Mouse (Mus musculus) liver, embryonic 18 days (tissue): Measurements from ENCODE around the gene Cyp2j12. TPM values are rescaled to one million over a fixed set of nuclear protein-coding genes. Genes with fewer than 3 reads are reported as not detected.

Experiments used
- polyA plus RNA-seq: library from polyadenylated mRNA; depleted of rRNA; stranded (reverse); fragments of >200 nt; gene quantifications from 2 replicates; pipeline ENCODE4 v1.2.3, GENCODE M21; 2012; rRNA removed

Cyp2j12 gene
- polyA plus RNA-seq = not detected in 2 replicates

GRCm38 (mm10) chr4:96140732-96141467 is at the start of gene Cyp2j12:
Gene Cyp2j12, minus strand, starts transcription at chr4:96141152.

GRCm38 (mm10) chr4:96077261-96078125 is 63.5 kb downstream of the Cyp2j12 start, which contains the start of gene Cyp2j13:
Gene Cyp2j13, minus strand, starts transcription at chr4:96077546.

Other genes starting within 250 kb of the Cyp2j12 start
- 11.1 and 11.3 TPM in 2 replicates for gene Hook1, start 173.9 kb downstream of the Cyp2j12 start, polyA plus RNA-seq
- gene Cyp2j13, start 63.6 kb downstream of the Cyp2j12 start, polyA plus RNA-seq = not detected in 2 replicates
- gene Cyp2j7, start 95.5 kb upstream of the Cyp2j12 start, polyA plus RNA-seq = not detected in 2 replicates
- gene Cyp2j11, start 207.5 kb upstream of the Cyp2j12 start, polyA plus RNA-seq = not detected in 2 replicates